Mouse (Mus musculus) megakaryocyte, embryonic 14.5 days (primary cell): ENCODE results near the gene Tent5c. TPM values are rescaled to one million over a fixed set of nuclear protein-coding genes. Genes with fewer than 3 reads are reported as not detected.

Source experiments
- H3K27me3 ChIP-seq: replicated peaks from 2 replicates; pipeline ENCODE3; 2012; ENCODE audit warnings: inconsistent platforms
- H3K36me3 ChIP-seq: replicated peaks from 2 replicates; pipeline ENCODE3; 2012; ENCODE audit warnings: low read length, inconsistent platforms, mixed read lengths
- H3K4me1 ChIP-seq: 2 replicates; pipeline ENCODE4 v1.6.1; 2012; ENCODE audit warnings: inconsistent platforms
- H3K4me3 ChIP-seq: replicated peaks from 2 replicates; pipeline ENCODE3; 2012; ENCODE audit warnings: moderate library complexity, mild to moderate bottlenecking, inconsistent platforms
- H3K9me3 ChIP-seq: 2 replicates; pipeline ENCODE4 v1.6.1; 2012; ENCODE audit warnings: inconsistent platforms
- FLI1 ChIP-seq: IDR thresholded peaks from 2 replicates; pipeline ENCODE4 v1.6.1; 2012; ENCODE audit warnings: low read length, inconsistent platforms, mixed read lengths
- GATA1 ChIP-seq: IDR thresholded peaks from 3 replicates; pipeline ENCODE4 v1.6.1; 2012; ENCODE audit warnings: mixed read lengths, low read length, inconsistent platforms, borderline replicate concordance
- polyA plus RNA-seq: library from polyadenylated mRNA; stranded (reverse); fragments of >175 nt; gene quantifications from 2 replicates; pipeline ENCODE4 v1.2.3, GENCODE M21; 2012; ENCODE audit warnings: low replicate concordance; ENCODE audit not compliant: insufficient read depth

Tent5c gene
- polyA plus RNA-seq, 1 experiment = 7.1 TPM

DNA sequence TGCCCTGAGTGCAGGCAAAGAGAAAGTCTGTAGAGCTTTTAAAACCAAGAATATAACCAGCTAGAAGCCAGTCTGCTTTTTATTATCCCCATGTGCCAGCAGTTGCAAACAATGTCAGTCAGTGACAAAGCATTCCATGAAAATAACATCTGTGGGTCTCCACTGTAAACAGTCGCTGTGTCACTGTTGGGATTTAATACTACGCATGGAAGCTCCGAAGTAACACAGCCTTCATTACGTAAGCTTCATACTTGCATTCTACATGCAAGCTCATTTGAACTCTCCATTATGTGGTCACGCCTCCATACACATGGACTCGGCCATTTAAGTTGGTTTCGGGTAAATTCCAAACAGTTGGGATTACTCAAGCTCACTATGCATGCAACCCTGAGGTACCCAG is 77.2 kb downstream of the Tent5c start:
- no peak for TF ChIP-seq FLI1
- no peak for TF ChIP-seq GATA1
- peaks cover 6% of the 10 kb centered on the region for H3K27me3 ChIP-seq
- H3K9me3 ChIP-seq = no peaks in the 10 kb centered on the region
- no peaks in the 10 kb centered on the region for H3K36me3 ChIP-seq
- H3K4me3 ChIP-seq = no peak overlapping the region
- peaks cover 13% of the 10 kb centered on the region for H3K4me1 ChIP-seq

DNA sequence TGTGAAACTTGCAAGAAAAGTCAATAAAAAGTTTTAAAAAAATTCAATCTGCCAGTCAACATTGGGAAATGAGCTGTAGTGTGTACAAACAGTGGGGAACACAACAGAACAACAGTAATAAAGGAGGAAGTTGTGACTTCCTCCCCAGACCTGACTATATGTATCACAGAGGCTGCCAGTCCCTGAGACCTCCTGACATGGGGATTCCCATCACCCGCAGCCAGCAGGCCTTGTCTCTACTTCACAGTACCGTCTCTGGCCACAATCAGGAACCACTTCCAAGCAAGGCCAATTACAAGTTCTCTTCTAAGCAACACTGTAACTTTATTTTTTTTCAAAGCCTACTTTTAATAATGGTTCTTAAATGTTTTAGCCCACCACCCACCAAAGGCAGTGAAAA is 79.8 kb downstream of the Tent5c start:
- H3K27me3 ChIP-seq = peaks cover 2% of the 10 kb centered on the region
- H3K36me3 ChIP-seq = no peaks in the 10 kb centered on the region
- no peak overlapping the region for H3K4me3 ChIP-seq
- no peaks in the 10 kb centered on the region for H3K9me3 ChIP-seq
- TF ChIP-seq FLI1 (no peak), GATA1 (no peak)
- H3K4me1 ChIP-seq = peaks cover 13% of the 10 kb centered on the region

DNA sequence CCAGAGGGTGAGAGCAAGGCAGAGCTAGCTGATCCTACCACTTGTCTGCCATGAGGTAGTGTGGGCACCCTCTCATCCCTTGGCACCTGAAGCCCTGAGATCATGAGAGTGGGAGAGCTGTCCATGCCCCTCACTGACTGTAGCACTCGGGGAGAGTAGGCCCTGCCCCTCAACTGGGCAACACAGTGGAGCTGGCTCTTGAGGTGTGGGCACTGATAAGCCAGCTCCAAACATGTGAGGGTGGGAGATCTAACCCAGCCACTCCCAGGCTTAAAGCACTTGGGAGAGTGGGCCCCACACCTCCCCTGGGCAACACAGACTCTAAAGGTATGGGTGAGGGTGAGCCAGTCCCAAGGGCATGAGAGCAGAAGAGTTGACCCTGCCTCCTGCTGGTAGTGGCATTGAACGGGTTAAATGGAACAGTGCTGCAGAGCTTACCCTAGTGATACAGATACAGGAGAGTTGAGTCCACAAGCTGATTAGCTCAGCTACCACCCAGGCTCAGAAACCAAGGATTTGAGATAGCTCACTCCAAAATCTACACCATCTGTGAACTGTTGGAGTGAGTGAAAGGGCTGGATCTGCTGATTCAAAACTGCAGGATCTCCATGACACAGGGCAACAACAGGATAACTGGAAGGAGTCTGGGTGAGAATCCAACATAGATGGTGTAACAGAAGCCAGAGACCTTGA is 80.6 kb downstream of the Tent5c start:
- Histone ChIP-seq H3K4me1 (peaks cover 19% of the 10 kb centered on the region), H3K27me3 (peaks cover 2% of the 10 kb centered on the region), H3K9me3 (no peaks in the 10 kb centered on the region), H3K36me3 (no peaks in the 10 kb centered on the region), H3K4me3 (peak overlapping the region; percentile 36)
- no peak for TF ChIP-seq FLI1
- TF ChIP-seq GATA1 = no peak

DNA sequence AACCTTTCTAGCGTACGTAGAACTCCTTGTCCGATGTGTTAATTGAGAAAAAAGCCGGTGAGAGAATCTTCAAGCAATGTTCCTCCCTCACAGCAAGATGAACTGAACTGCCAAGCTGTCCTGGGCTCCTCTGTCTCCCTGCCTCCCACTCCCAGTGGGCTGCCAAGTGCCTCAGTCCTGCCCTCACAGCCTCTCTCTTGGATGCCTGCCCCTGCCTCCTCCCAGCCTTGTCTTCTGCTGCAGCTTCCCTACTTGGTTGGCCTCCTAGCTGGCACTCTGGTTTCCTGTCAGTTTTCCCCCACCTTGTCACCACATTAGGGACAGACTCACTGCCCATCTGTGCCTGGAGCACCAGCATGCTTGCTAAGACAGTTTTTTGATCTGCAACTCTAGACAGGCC is 86.5 kb downstream of the Tent5c start:
- Histone ChIP-seq H3K9me3 (no peaks in the 10 kb centered on the region), H3K27me3 (peaks cover 21% of the 10 kb centered on the region), H3K4me3 (no peak overlapping the region), H3K36me3 (no peaks in the 10 kb centered on the region), H3K4me1 (peaks cover 12% of the 10 kb centered on the region)
- no peak for TF ChIP-seq GATA1
- TF ChIP-seq FLI1 = no peak

Other genes starting within 250 kb of the Tent5c start
- gene Man1a2, start 196.2 kb upstream of the Tent5c start, polyA plus RNA-seq = 20.6 and 43.4 TPM in 2 replicates